Mouse (Mus musculus) frontal cortex, postnatal 10 days (tissue): Measurements from ENCODE around the gene Pgm1.

Experiments
- DNase-seq, 2 experiments: peaks; one replicate each; pipeline ENCODE4 v3.0.0; 2022; ENCODE audit warnings: low spot score in 2 of 2, mixed read lengths in 1 of 2

The Pgm1 gene

GRCm38 (mm10) chr4:99957186-99957585 lies 28.0 kb downstream of the Pgm1 start:
- DNase-seq, result no peak

GRCm38 (mm10) chr4:99958084-99958815 lies 29.0 kb downstream of the Pgm1 start:
- no peak for DNase-seq

GRCm38 (mm10) chr4:99959308-99959707 lies 30.1 kb downstream of the Pgm1 start:
- DNase-seq, result no peak

GRCm38 (mm10) chr4:99966555-99966954 lies 37.3 kb downstream of the Pgm1 start:
- DNase-seq, result no peak

- no peak for DNase-seq
Measured at GRCm38 (mm10) chr4:99969328-99969727, 40.1 kb downstream of the Pgm1 start.

- DNase-seq, result no peak
Measured at GRCm38 (mm10) chr4:99970097-99970496, 40.9 kb downstream of the Pgm1 start.

- DNase-seq, result no peak
Measured at GRCm38 (mm10) chr4:99972886-99973285, 43.7 kb downstream of the Pgm1 start.

GRCm38 (mm10) chr4:99973931-99974330 lies 44.7 kb downstream of the Pgm1 start:
- DNase-seq, result no peak

- DNase-seq, result no peak
Measured at GRCm38 (mm10) chr4:99974375-99974774, 45.2 kb downstream of the Pgm1 start.

GRCm38 (mm10) chr4:99979326-99979725 lies 50.1 kb downstream of the Pgm1 start:
- DNase-seq, result no peak

GRCm38 (mm10) chr4:99981216-99981615 lies 52.0 kb downstream of the Pgm1 start:
- DNase-seq, result no peak

- DNase-seq, result no peak
Measured at GRCm38 (mm10) chr4:99983652-99984368, 54.6 kb downstream of the Pgm1 start.

GRCm38 (mm10) chr4:99984369-99984752 lies 55.1 kb downstream of the Pgm1 start:
- DNase-seq, result no peak

GRCm38 (mm10) chr4:99985086-99985485 lies 55.9 kb downstream of the Pgm1 start:
- no peak for DNase-seq

- no peak for DNase-seq
Measured at GRCm38 (mm10) chr4:99985631-99986030, 56.4 kb downstream of the Pgm1 start.

GRCm38 (mm10) chr4:99986609-99987008 lies 57.4 kb downstream of the Pgm1 start:
- no peak for DNase-seq

- no peak for DNase-seq
Measured at GRCm38 (mm10) chr4:99988771-99989170, 59.6 kb downstream of the Pgm1 start.

GRCm38 (mm10) chr4:100000971-100001370 lies 71.8 kb downstream of the Pgm1 start:
- no peak for DNase-seq

GRCm38 (mm10) chr4:100001806-100002205 lies 72.6 kb downstream of the Pgm1 start:
- no peak for DNase-seq

GRCm38 (mm10) chr4:100007721-100008120 lies 78.5 kb downstream of the Pgm1 start:
- no peak for DNase-seq

GRCm38 (mm10) chr4:100008371-100009090 lies 79.3 kb downstream of the Pgm1 start:
- peak; percentile 29 to 60 for DNase-seq

GRCm38 (mm10) chr4:100009211-100009678 lies 80.0 kb downstream of the Pgm1 start:
- no peak for DNase-seq
